Mouse (Mus musculus) C2C12 (cell line): ENCODE measurements around the gene Klhdc7b.

Experiments used
- CTCF ChIP-seq: IDR thresholded peaks from one replicate; pipeline ENCODE4 v1.5.1; 2011; ENCODE audit not compliant: control insufficient read depth, insufficient read depth, insufficient read length
- USF1 ChIP-seq: IDR thresholded peaks from one replicate; pipeline ENCODE4 v1.6.1; 2011; ENCODE audit warnings: low read depth, mild to moderate bottlenecking, control low read depth, moderate library complexity

GRCm38 (mm10) chr15:89350447-89350846 lies 34.3 kb upstream of the Klhdc7b start:
- TF ChIP-seq CTCF (no peak), USF1 (no peak)
